Mouse (Mus musculus) ES-Bruce4 (cell line): ENCODE data around the gene Cpb1. TPM values are rescaled to one million over a fixed set of nuclear protein-coding genes. Genes with fewer than 3 reads are reported as not detected.

ENCODE experiments used
- H3K27ac ChIP-seq: 2 replicates; pipeline ENCODE4 v1.5.1; 2012; ENCODE audit warnings: low read length, inconsistent platforms; ENCODE audit not compliant: insufficient read depth
- H3K27me3 ChIP-seq: 2 replicates; pipeline ENCODE4 v1.6.1; 2012; ENCODE audit warnings: mild to moderate bottlenecking, low read length, inconsistent platforms; ENCODE audit not compliant: control insufficient read depth, poor library complexity, insufficient read depth, severe bottlenecking
- H3K36me3 ChIP-seq: 2 replicates; pipeline ENCODE4 v1.6.1; 2012; ENCODE audit warnings: inconsistent platforms, mild to moderate bottlenecking, low read length, moderate library complexity; ENCODE audit not compliant: control insufficient read depth, poor library complexity, insufficient read depth, severe bottlenecking
- H3K4me1 ChIP-seq: one replicate; pipeline ENCODE4 v1.8.1; 2011; ENCODE audit warnings: low read length; ENCODE audit not compliant: control insufficient read depth, insufficient read depth
- H3K4me3 ChIP-seq: 2 replicates; pipeline ENCODE4 v1.5.1; 2011; ENCODE audit warnings: low read depth, mild to moderate bottlenecking, low read length
- H3K9ac ChIP-seq: 2 replicates; pipeline ENCODE4 v1.6.1; 2012; ENCODE audit warnings: low read depth, mild to moderate bottlenecking, inconsistent platforms; ENCODE audit not compliant: poor library complexity, severe bottlenecking
- H3K9me3 ChIP-seq: replicated peaks from 2 replicates; pipeline ENCODE4 v1.6.1; 2012; ENCODE audit warnings: mild to moderate bottlenecking, low read length, inconsistent platforms; ENCODE audit not compliant: control insufficient read depth, poor library complexity, insufficient read depth, severe bottlenecking
- CTCF ChIP-seq: IDR thresholded peaks from one replicate; pipeline ENCODE4 v1.8.1; 2011; ENCODE audit warnings: low read depth, low read length
- EP300 ChIP-seq: IDR thresholded peaks from 2 replicates; pipeline ENCODE4 v1.6.1; 2011; ENCODE audit warnings: low read depth, low read length; ENCODE audit not compliant: insufficient read depth
- POLR2A ChIP-seq: IDR thresholded peaks from one replicate; pipeline ENCODE4 v1.8.1; 2011; ENCODE audit warnings: low read length; ENCODE audit not compliant: insufficient read depth
- polyA plus RNA-seq: library from polyadenylated mRNA; stranded (reverse); fragments of >200 nt; gene quantifications from 2 replicates; pipeline ENCODE4 v1.2.4, GENCODE M21; 2011; ENCODE audit warnings: low read depth; ENCODE audit not compliant: missing spikeins, insufficient read depth, insufficient read length

Cpb1 gene
- 0.22 and 0.24 TPM in 2 replicates for polyA plus RNA-seq

DNA sequence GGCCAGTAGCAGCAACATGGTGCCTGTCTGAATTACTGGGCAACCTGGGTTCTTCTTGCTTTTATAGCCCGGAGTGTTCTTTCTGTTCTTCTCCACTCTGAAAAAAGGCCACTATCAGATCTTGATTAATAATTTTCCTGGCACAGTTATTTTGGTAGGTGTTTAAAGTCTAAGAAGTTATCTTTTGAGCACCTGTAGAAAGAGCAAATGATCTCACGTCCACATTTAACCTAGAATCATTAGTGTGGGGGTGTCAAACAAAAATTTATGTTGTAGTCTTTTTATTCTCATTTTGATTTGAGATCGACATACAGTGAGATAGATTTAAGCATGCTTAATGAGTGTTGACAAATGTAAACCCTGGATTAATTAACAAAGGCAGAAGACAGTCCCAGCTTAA, at the start of gene Cpb1:
Gene Cpb1, minus strand, starts transcription at position 101 of the 400 bp plus-strand sequence.
- H3K9me3 ChIP-seq = no peaks in the 10 kb centered on the region
- no peak within 1 kb of the TSS for H3K27ac ChIP-seq

DNA sequence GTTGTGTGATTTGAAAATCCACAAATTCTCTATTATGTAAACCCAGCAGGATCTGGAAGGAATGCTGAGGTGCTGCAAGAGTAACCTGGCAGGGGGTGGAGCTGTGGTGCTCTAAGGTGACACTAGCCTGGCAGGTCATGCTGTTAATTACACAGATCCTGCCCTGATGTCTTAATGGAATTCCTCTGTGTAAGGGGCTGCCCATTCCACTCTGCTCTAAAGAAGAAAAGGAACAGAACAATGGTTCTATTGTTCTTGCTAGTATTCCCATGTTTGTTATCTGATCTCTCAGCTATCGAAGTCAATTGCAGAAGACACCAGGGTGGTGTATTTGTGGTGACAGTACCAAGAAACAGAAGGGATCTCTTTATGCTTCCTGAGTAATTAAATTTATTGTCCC, 41.7 kb upstream of the Cpb1 start:
- Histone ChIP-seq H3K4me3 (no peak overlapping the region), H3K36me3 (no peaks in the 10 kb centered on the region), H3K27me3 (no peaks in the 10 kb centered on the region), H3K9me3 (no peaks in the 10 kb centered on the region), H3K27ac (no peak overlapping the region), H3K9ac (no peak overlapping the region), H3K4me1 (no peaks in the 10 kb centered on the region)
- TF ChIP-seq EP300 = no peak
- TF ChIP-seq POLR2A = no peak
- TF ChIP-seq CTCF = no peak

More for the DNA sequence above, at the start of gene Cpb1:
- H3K4me1 ChIP-seq = no peaks in the 10 kb centered on the region
- H3K36me3 ChIP-seq = no peaks in the 10 kb centered on the region
- no peaks in the 10 kb centered on the region for H3K27me3 ChIP-seq
- no peak within 1 kb of the TSS for H3K4me3 ChIP-seq
- TF ChIP-seq CTCF (no peak), POLR2A (no peak), EP300 (no peak)
- H3K9ac ChIP-seq = no peak within 1 kb of the TSS

DNA sequence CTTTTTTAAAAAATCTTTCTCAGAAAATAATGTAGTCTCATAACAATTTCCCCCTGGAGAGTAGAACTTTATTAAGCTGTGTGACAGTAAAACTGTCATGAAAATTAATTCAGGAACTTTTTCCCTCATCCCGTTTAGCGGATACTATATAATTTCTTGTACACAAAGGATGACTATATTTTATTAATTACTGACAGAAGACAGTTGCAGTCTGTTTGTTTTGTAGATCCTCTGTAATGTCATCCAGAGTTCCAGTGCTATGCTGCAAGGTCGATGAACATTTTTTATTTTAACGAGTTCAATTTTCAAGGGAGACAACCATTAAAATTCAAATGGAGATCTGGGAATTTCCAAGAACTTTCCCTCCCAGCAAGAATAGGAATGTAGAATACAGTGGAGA, 33.6 kb upstream of the Cpb1 start:
- H3K9me3 ChIP-seq = no peaks in the 10 kb centered on the region
- no peak overlapping the region for H3K9ac ChIP-seq
- H3K27ac ChIP-seq = no peak overlapping the region
- no peak overlapping the region for H3K4me3 ChIP-seq
- no peaks in the 10 kb centered on the region for H3K27me3 ChIP-seq
- H3K4me1 ChIP-seq = no peaks in the 10 kb centered on the region
- H3K36me3 ChIP-seq = no peaks in the 10 kb centered on the region
- TF ChIP-seq POLR2A = no peak
- TF ChIP-seq EP300 = no peak
- no peak for TF ChIP-seq CTCF

DNA sequence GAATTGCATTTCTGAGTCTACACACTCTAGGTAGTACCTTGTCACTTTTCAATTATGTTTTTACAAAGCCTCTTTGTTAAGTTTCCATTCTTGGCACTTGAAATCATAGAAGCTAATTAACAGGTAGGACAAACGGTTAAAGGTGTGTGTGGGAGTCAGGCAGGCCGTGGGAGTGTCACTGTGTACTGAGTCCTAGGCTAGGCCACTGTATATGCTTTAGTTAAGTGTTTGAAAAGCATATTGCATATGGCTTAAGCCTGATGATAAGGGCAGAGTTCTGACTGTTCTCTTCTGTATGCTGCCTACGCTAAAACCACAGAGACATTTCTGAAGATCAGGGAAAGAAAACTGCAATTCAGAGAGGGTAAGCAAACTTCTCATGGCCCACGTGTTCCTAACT, 31.7 kb upstream of the Cpb1 start:
- Histone ChIP-seq H3K4me3 (no peak overlapping the region), H3K27me3 (no peaks in the 10 kb centered on the region), H3K36me3 (no peaks in the 10 kb centered on the region), H3K9ac (no peak overlapping the region), H3K27ac (no peak overlapping the region), H3K4me1 (no peaks in the 10 kb centered on the region), H3K9me3 (no peaks in the 10 kb centered on the region)
- no peak for TF ChIP-seq EP300
- no peak for TF ChIP-seq CTCF
- no peak for TF ChIP-seq POLR2A

DNA sequence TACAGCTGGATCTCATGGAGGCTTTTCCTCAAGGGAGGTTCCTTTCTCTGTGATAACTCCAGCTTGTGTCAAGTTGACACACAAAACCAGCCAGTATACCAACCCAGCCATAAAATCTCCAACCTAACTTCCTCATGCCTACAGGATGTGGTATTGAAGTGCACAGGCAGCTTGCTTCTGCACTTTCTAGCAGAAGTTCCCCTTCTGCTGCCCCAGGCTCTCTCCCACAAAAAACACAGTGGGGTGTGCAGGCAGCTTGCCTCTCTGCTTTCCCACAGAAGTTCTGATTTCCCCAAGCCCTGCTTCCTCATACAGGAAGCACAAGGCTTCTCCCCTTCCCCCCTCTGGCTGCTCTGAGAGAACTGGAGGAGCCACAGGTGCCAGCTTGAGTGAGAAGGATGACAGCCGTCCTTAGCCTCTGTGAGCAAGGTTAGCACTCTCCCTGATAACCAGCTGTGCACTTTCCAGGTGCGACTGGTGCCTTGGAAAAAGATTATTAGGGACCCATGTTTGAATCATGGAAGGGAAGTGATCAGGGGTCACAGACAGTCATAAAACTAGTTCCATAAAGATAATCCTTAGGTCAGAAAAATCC, 29.3 kb upstream of the Cpb1 start:
- Histone ChIP-seq H3K27ac (no peak overlapping the region), H3K9ac (no peak overlapping the region), H3K27me3 (no peaks in the 10 kb centered on the region), H3K4me1 (no peaks in the 10 kb centered on the region), H3K36me3 (no peaks in the 10 kb centered on the region), H3K9me3 (no peaks in the 10 kb centered on the region), H3K4me3 (no peak overlapping the region)
- TF ChIP-seq EP300 (no peak), POLR2A (no peak), CTCF (no peak)

DNA sequence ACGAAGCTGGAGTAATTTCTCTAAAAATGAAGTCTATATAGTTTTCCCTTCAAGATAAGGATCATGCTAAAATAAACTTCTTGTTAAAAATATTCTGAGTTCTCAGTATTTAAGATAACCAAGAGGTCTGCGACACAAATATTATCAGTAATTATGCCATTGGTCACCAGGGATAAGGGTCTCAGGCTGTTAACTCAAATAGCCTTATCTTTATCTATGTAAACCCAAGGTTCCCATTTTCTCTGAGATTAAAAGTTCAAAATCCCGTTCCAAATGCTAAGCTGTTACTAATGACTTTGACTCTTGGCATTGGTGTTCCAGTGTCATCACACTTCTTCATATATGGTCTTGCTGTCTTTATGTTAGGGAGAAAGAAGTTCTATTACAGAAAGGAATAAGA, 20.0 kb upstream of the Cpb1 start:
- no peaks in the 10 kb centered on the region for H3K4me1 ChIP-seq
- TF ChIP-seq EP300 (no peak), CTCF (no peak), POLR2A (no peak)
- H3K27me3 ChIP-seq = no peaks in the 10 kb centered on the region
- H3K9ac ChIP-seq = no peak overlapping the region
- no peaks in the 10 kb centered on the region; the same call in 1 of the 2 replicates for H3K9me3 ChIP-seq
- no peak overlapping the region for H3K4me3 ChIP-seq
- no peaks in the 10 kb centered on the region for H3K36me3 ChIP-seq
- no peak overlapping the region for H3K27ac ChIP-seq
